Mouse (Mus musculus): ENCODE measurements at regions not wholly inside any gene's neighbourhood (a gene's known extent, or its start where the extent isn't known, plus 50 kb on each side); places are given as distances from the start of the nearest gene placed in this dataset.

DNA sequence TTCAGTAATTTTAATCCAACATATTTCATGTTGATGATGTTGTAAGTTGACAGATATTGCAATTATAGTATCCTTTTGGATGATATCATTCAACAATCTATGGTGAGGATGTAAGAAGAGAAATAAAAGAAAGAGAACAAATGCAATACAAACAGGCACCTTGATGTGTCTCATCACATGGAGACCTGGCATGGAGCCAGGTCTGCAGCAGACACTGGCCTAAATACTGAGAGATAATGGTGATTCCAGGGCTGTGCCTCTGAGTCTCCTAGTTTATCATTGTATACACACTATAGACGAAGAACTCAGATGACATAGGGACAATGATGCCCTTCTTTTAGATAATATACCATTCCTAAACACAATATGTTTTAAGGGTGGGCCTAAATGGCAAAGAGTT, 1068.5 kb upstream of the Klhl29 start:
- DNase-seq = no peak

DNA sequence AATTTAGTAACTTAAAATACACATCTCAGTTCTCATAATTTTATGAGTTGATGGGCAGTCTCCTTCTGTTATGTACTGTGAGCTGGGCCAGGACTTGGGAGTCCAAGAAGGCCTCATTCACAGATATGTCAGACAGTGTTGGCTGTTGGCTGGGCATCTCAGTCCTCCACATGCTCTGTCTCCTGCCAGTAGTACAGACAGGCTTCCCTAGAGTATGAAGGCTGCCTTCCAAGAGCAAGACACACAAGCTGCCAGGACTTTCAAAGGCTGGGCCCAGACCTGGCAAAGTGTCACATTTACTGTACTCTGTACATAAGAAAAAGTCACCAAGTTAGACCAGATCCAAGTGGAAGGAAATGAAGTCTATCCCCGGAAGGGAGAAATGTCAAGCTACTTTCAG, 1042.3 kb upstream of the Klhl29 start:
- no peak for DNase-seq

- DNase-seq = no peak
These were observed 1025.1 kb upstream of the Klhl29 start for GRCm38 (mm10) chr12:6400591-6400990.

DNA sequence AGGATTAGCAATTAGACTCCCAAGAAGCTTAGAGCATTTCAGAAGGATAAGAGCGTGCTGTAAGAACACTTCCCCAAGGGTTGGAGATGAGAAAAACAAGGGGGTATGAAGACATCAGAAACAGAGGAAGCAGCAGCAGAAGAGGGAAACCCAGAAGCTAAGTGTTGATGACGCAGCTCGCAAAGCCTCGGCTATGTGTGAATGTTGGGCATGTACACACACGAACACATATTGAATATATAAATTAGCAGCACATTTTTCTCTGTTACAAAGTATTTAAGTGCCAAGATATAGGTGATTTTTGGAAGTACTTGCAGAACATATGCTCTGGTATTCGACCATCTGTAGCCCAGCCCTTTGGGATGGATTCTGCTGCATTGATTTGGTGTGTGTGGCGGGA, 1006.4 kb upstream of the Klhl29 start:
- DNase-seq = peak; percentile 9

GRCm38 (mm10) chr12:6367611-6368010, 992.1 kb upstream of the Klhl29 start:
- DNase-seq = no peak
